Mouse (Mus musculus) kidney, embryonic 14.5 days (tissue): ENCODE measurements around the gene Mllt10. TPM values are rescaled to one million over a fixed set of nuclear protein-coding genes. Genes with fewer than 3 reads are reported as not detected.

ENCODE experiments used
- ATAC-seq: fragments of 200-750 bp; cut with Nextera tagmentation; 2 replicates; pipeline ENCODE4 v1.8.0; 2017; ENCODE audit warnings: moderate number of reproducible peaks, mild to moderate bottlenecking, moderate TSS enrichment, moderate library complexity; ENCODE audit not compliant: low FRiP score, low TSS enrichment
- H3K27ac ChIP-seq: fragments of 300-500 bp; sonication (generic); 2 replicates; pipeline ENCODE4 v1.5.1; 2014; ENCODE audit warnings: low read depth, mild to moderate bottlenecking, low read length, moderate library complexity, mixed read lengths
- H3K27me3 ChIP-seq: fragments of 300-500 bp; sonication (generic); 2 replicates; pipeline ENCODE4 v1.6.1; 2014; ENCODE audit warnings: mild to moderate bottlenecking, low read length; ENCODE audit not compliant: control insufficient read depth, insufficient read depth
- H3K36me3 ChIP-seq: fragments of 300-500 bp; sonication (generic); 2 replicates; pipeline ENCODE4 v1.6.1; 2014; ENCODE audit warnings: low read length, mixed read lengths; ENCODE audit not compliant: control insufficient read depth, insufficient read depth
- H3K4me1 ChIP-seq: fragments of 300-500 bp; sonication (generic); 2 replicates; pipeline ENCODE4 v1.6.1; 2014; ENCODE audit warnings: low read length, mixed read lengths; ENCODE audit not compliant: control insufficient read depth, insufficient read depth
- H3K4me2 ChIP-seq: fragments of 300-500 bp; sonication (generic); replicated peaks from 2 replicates; pipeline ENCODE4 v1.6.1; 2014; ENCODE audit warnings: low read depth, mild to moderate bottlenecking, low read length
- H3K4me3 ChIP-seq: fragments of 300-500 bp; sonication (generic); 2 replicates; pipeline ENCODE4 v1.5.1; 2014; ENCODE audit warnings: mild to moderate bottlenecking, low read length
- H3K9ac ChIP-seq: fragments of 300-500 bp; sonication (generic); 2 replicates; pipeline ENCODE4 v1.6.1; 2014; ENCODE audit warnings: low read depth, mild to moderate bottlenecking, low read length, moderate library complexity
- H3K9me3 ChIP-seq: fragments of 300-500 bp; sonication (generic); 2 replicates; pipeline ENCODE4 v1.6.1; 2016; ENCODE audit warnings: low read length; ENCODE audit not compliant: control insufficient read depth
- WGBS: fragments of 180-500 bp; shearing (Covaris S2); extraction: QIAGEN DNeasy Blood & Tissue Kit; methylation state at CpG from one replicate; pipeline ENCODE4 v1.1.7; 2014; 5-methylcytosine and 5-hydroxymethylcytosine counted together
- polyA plus RNA-seq: library from polyadenylated mRNA; unstranded; fragments of >200 nt; fragmentation: Nextera tagmentation; extraction: Ambion mirVana; gene quantifications from 2 replicates; pipeline ENCODE4 v1.2.1, GENCODE M21; 2014

Gene Mllt10
- polyA plus RNA-seq, 1 experiment from 2014 or later, result 58.7 TPM

DNA sequence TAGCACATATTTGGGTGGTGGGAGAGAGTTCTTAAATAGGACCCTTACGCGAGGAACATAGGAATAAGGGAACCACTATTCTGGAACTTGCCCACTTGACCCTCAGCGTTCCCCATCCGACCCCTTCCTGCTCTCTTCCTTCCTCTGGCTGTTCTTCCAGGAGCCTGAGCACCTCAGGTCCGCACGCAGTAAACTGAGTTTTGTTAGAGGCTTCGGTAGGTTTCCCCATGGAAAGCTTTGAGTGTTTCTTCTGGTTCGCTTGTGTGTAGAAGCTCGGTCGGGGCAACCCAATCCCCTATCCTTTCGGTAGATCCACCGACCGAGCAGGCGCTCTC lies 29.3 kb upstream of the Mllt10 start:
- Histone ChIP-seq H3K4me1 (peaks cover 13% of the 10 kb centered on the region), H3K9ac (peak overlapping the region; percentile 63), H3K27ac (peak overlapping the region; percentile 55; the same call in 1 of the 2 replicates), H3K36me3 (no peaks in the 10 kb centered on the region), H3K4me2 (peak overlapping the region; percentile 95), H3K4me3 (peak overlapping the region; percentile 60), H3K9me3 (no peaks in the 10 kb centered on the region), H3K27me3 (no peaks in the 10 kb centered on the region)
- WGBS, result 3% methylated on average over 14 of the region's 14 CpGs
- no peak for ATAC-seq

DNA sequence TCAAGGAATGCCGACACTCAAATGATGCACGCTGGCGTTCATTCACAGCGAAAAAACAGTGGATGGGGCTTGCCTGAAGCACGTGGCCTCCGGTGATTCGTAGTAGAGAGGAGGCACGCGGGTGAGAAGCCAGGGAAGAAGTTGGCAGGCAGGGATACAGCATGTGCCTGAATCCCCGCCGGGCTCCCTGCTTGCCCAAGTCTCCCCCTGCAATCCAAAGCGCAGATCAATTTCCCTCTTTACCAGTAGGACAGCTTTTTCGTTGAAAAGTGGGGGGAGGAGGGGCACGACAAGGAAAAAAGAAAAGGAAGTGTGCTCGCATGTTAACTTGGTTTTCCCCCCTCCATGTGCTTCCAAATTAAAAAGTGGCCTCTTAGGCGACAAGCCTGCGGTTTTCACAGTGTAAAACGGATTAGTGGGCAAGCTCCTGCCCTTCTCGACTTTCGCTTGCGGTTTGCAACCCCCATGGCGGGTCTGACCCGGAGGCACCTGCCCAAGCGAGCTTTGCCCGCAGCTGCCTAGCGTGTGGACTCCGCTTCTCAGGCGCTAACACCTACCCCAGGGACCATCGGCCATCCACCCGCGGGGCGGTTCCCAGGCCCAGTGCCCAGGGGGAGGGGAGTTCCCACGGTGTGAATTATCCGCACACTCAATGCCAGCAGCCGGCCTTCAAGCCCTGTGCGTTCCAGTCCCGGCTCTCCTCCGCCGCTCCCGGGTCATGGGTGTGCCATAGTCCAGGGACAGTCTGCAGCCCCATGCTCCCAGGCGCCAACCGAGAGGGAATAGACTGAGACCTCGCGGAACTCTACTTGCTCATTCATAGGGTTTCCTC lies 28.7 kb upstream of the Mllt10 start:
- Histone ChIP-seq H3K4me2 (peak overlapping the region; percentile 95), H3K9ac (peak overlapping the region; percentile 63), H3K27me3 (no peaks in the 10 kb centered on the region), H3K9me3 (no peaks in the 10 kb centered on the region), H3K4me1 (peaks cover 18% of the 10 kb centered on the region), H3K36me3 (no peaks in the 10 kb centered on the region), H3K27ac (peak overlapping the region; percentile 55; the same call in 1 of the 2 replicates), H3K4me3 (peak overlapping the region; percentile 60)
- ATAC-seq, result peak; percentile 10
- WGBS, result under 1% methylated on average over 44 of the region's 44 CpGs

GRCm38 (mm10) chr2:18027448-18028139 lies 27.4 kb upstream of the Mllt10 start:
- ATAC-seq, result peak; percentile 94
- Histone ChIP-seq H3K4me3 (peak overlapping the region; percentile 60), H3K4me2 (peak overlapping the region; percentile 95), H3K36me3 (no peaks in the 10 kb centered on the region), H3K4me1 (peaks cover 27% of the 10 kb centered on the region), H3K27me3 (no peaks in the 10 kb centered on the region), H3K9me3 (no peaks in the 10 kb centered on the region), H3K9ac (peak overlapping the region; percentile 92), H3K27ac (peak overlapping the region; percentile 99)
- 0% methylated on average over 43 of the region's 44 CpGs for WGBS

- H3K4me3 ChIP-seq, result peak overlapping the region; percentile 60
- no peaks in the 10 kb centered on the region for H3K9me3 ChIP-seq
- peak overlapping the region; percentile 92 for H3K9ac ChIP-seq
- peak overlapping the region; percentile 95 for H3K4me2 ChIP-seq
- peaks cover 35% of the 10 kb centered on the region for H3K4me1 ChIP-seq
- peak; percentile 67 for ATAC-seq
- H3K27ac ChIP-seq, result peak overlapping the region; percentile 99
- H3K36me3 ChIP-seq, result no peaks in the 10 kb centered on the region
- WGBS, result under 1% methylated on average over 61 of the region's 61 CpGs
- no peaks in the 10 kb centered on the region for H3K27me3 ChIP-seq
Observed at GRCm38 (mm10) chr2:18028140-18029021, 26.7 kb upstream of the Mllt10 start.

GRCm38 (mm10) chr2:18029656-18030055 lies 25.4 kb upstream of the Mllt10 start:
- H3K9me3 ChIP-seq, result no peaks in the 10 kb centered on the region
- H3K4me2 ChIP-seq, result no peak overlapping the region
- H3K4me3 ChIP-seq, result no peak overlapping the region
- ATAC-seq, result no peak
- 83% methylated on average over 7 of the region's 7 CpGs for WGBS
- no peaks in the 10 kb centered on the region for H3K27me3 ChIP-seq
- no peak overlapping the region for H3K27ac ChIP-seq
- peaks cover 40% of the 10 kb centered on the region for H3K4me1 ChIP-seq
- H3K36me3 ChIP-seq, result no peaks in the 10 kb centered on the region
- no peak overlapping the region for H3K9ac ChIP-seq

GRCm38 (mm10) chr2:18030581-18030980 lies 24.5 kb upstream of the Mllt10 start:
- H3K4me2 ChIP-seq, result peak overlapping the region; percentile 88
- H3K9me3 ChIP-seq, result no peaks in the 10 kb centered on the region
- peaks cover 40% of the 10 kb centered on the region for H3K4me1 ChIP-seq
- no peak overlapping the region for H3K27ac ChIP-seq
- no peaks in the 10 kb centered on the region for H3K36me3 ChIP-seq
- WGBS, result 51% methylated on average over 8 of the region's 8 CpGs
- no peak for ATAC-seq
- no peaks in the 10 kb centered on the region for H3K27me3 ChIP-seq
- 0 out of 2 replicates have a peak overlapping the region, but pooled peaks have one; percentile 5 for H3K9ac ChIP-seq
- no peak overlapping the region for H3K4me3 ChIP-seq

DNA sequence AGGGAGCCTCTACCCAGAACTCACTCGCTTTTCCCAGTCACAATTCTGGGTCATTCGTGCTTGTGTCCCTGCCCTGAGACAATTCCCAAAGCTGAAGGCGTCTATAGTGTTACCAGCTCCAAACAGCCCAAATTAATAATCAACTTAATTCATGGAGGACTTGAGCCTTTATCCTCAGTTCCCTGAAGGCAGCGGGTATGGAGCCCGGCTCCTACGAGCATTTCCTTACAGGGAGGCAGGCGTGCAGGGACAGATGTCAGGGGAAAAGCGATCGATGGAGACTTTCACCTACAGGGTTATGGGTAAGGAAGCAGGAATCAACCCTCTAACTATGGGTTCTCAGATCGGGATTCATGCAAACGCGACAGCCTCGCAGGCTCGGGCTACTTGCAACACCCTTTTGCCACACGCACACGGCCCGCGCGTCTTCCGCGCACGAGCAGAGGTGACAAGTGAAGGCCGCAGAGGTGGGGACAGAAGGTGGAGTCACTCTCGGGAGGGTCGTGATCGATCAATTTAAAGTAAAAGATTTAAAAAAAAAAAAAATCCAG lies 23.7 kb upstream of the Mllt10 start:
- Histone ChIP-seq H3K4me3 (peak overlapping the region; percentile 37), H3K27ac (peak overlapping the region; percentile 72), H3K36me3 (no peaks in the 10 kb centered on the region), H3K9me3 (no peaks in the 10 kb centered on the region), H3K4me1 (peaks cover 36% of the 10 kb centered on the region), H3K27me3 (no peaks in the 10 kb centered on the region), H3K4me2 (peak overlapping the region; percentile 88), H3K9ac (peak overlapping the region; percentile 83)
- no peak for ATAC-seq
- 3% methylated on average over 26 of the region's 26 CpGs for WGBS

- Histone ChIP-seq H3K4me2 (peak overlapping the region; percentile 88), H3K36me3 (no peaks in the 10 kb centered on the region), H3K27me3 (no peaks in the 10 kb centered on the region), H3K27ac (peak overlapping the region; percentile 72), H3K4me1 (peaks cover 31% of the 10 kb centered on the region), H3K4me3 (peak overlapping the region; percentile 37), H3K9me3 (no peaks in the 10 kb centered on the region), H3K9ac (peak overlapping the region; percentile 83)
- 3% methylated on average over 33 of the region's 34 CpGs for whole genome bisulfite sequencing
- ATAC-seq, result peak; percentile 36
Observed at GRCm38 (mm10) chr2:18031831-18032537, 23.1 kb upstream of the Mllt10 start.
